Mouse (Mus musculus): Measurements from ENCODE around the gene Nfkbil1. TPM values are rescaled to one million over a fixed set of nuclear protein-coding genes. Genes with fewer than 3 reads are reported as not detected.
"Not testable (repeated sequence)": the region's sequence is repeated elsewhere in the genome, so short reads cannot be mapped to it uniquely, and the experiment has no call there.

The Nfkbil1 gene
- polyA plus RNA-seq, 1 experiment = 27.9 TPM

DNA sequence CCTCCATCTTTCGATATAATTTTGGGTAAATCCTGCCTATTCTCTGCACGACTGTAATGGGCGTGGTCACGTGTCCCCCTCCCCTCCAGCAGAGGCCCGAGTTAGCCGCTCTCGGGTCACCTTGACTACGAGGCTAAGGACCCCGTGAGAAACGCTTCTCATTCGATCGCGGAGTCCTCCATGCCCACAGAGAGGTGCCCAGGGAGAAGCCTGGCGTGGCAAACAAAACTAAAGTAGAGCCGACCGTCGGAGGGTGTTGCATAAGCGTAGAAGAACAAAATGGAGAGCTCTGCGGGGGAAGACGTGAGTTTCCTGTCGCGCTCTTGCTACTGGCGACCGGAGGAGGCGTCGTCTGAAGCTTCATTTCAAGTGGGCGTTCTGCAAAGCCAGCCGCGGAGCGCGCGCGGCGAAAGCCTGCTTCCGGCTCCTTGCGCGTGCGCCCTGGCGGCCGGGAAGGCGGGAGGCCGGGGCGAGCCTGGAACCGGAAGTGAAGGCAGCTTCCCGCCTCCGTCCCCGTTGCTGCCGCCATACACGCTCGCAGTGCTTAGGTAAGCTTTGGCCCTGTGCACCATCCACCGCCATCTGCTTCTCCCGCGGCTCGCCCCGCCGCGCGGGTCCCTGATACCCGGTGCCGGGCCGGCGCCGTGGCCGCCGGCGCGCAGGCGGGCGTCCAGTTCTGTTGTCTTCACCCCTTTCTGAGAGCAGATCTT, 5.9 kb upstream of the Nfkbil1 start, which contains the start of gene Ddx39b:
Ddx39b (plus strand) TSS at position 442 of the 710 bp plus-strand sequence.
- peak; percentile 92 for TF ChIP-seq POLR2A (IDR thresholded peaks at IDR 0.05; ENCODE audit: control insufficient read depth, low read depth, low read length)
- no peak for TF ChIP-seq CTCF (IDR thresholded peaks at IDR 0.05; ENCODE audit: control insufficient read depth, insufficient read depth, insufficient replicate concordance, low read depth, low read length)
- Histone ChIP-seq H3K4me3 (ENCODE audit: control insufficient read depth, low read depth, low read length) (peak within 1 kb of the TSS; percentile 92), H3K4me1 (ENCODE audit: control insufficient read depth, insufficient read depth, low read length) (peaks cover 22% of the 10 kb centered on the region), H3K36me3 (ENCODE audit: control insufficient read depth, insufficient read depth, low read length) (peaks cover 5% of the 10 kb centered on the region), H3K27me3 (ENCODE audit: control insufficient read depth, insufficient read depth, low read length) (no peaks in the 10 kb centered on the region), H3K27ac (ENCODE audit: control insufficient read depth, insufficient read depth, low read depth, low read length) (peak within 1 kb of the TSS; percentile 90)

- Histone ChIP-seq H3K4me1 (ENCODE audit: control insufficient read depth, insufficient read depth, low read length) (peaks cover 27% of the 10 kb centered on the region), H3K27ac (ENCODE audit: control insufficient read depth, insufficient read depth, low read depth, low read length) (peak overlapping the region; percentile 90), H3K4me3 (ENCODE audit: control insufficient read depth, low read depth, low read length) (peak overlapping the region; percentile 92), H3K27me3 (ENCODE audit: control insufficient read depth, insufficient read depth, low read length) (no peaks in the 10 kb centered on the region), H3K36me3 (ENCODE audit: control insufficient read depth, insufficient read depth, low read length) (peaks cover 5% of the 10 kb centered on the region)
- TF ChIP-seq CTCF (IDR thresholded peaks at IDR 0.05; ENCODE audit: control insufficient read depth, insufficient read depth, insufficient replicate concordance, low read depth, low read length) (no peak), POLR2A (IDR thresholded peaks at IDR 0.05; ENCODE audit: control insufficient read depth, low read depth, low read length) (no peak)
Observed at GRCm38 (mm10) chr17:35240384-35241304, 5.1 kb upstream of the Nfkbil1 start.

DNA sequence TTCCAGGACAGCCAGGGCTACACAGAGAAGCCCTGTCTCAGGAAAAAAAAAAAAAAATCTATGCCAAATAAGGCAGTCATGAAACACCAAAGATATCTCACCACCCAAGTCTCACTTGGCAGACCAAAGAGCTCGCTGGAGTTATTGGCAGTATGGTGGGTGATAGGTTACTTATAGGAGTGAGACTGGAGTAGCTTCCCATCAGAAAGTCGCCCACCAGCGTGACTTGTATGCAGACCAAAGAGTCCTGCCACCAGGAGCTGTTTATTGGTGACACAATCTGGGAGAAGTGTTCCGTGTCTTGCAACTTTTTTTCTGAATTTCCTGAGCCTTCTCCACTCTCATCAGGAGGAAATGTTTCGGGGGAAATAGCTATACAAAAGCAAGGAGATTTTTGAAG, 4.1 kb upstream of the Nfkbil1 start:
- peaks cover 30% of the 10 kb centered on the region for H3K4me1 ChIP-seq (ENCODE audit: control insufficient read depth, insufficient read depth, low read length)
- H3K27me3 ChIP-seq (ENCODE audit: control insufficient read depth, insufficient read depth, low read length) = no peaks in the 10 kb centered on the region
- TF ChIP-seq POLR2A (IDR thresholded peaks at IDR 0.05; ENCODE audit: control insufficient read depth, low read depth, low read length) = no peak
- no peak for TF ChIP-seq CTCF (IDR thresholded peaks at IDR 0.05; ENCODE audit: control insufficient read depth, insufficient read depth, insufficient replicate concordance, low read depth, low read length)
- H3K36me3 ChIP-seq (ENCODE audit: control insufficient read depth, insufficient read depth, low read length) = peaks cover 5% of the 10 kb centered on the region
- H3K27ac ChIP-seq (ENCODE audit: control insufficient read depth, insufficient read depth, low read depth, low read length) = no peak overlapping the region
- no peak overlapping the region for H3K4me3 ChIP-seq (ENCODE audit: control insufficient read depth, low read depth, low read length)

DNA sequence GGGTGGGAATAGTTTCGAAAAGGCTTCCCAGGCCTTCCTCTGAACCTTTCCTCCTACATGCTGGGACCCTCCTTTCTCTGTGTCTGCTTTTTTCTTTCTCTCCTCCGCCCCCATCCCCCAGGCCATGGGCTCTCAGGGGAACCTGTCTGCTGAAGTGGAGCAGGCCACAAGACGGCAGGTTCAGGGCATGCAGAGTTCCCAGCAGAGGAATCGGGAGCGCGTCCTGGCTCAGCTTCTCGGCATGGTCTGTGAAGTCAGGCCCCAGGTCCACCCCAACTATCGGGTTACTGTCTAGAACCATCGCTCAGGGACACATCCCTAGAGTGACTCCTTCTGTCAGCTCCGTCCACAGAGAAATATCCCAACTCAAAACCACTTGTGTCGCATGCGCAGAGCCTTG, 1.9 kb upstream of the Nfkbil1 start:
- Histone ChIP-seq H3K4me1 (ENCODE audit: control insufficient read depth, insufficient read depth, low read length) (peaks cover 28% of the 10 kb centered on the region), H3K27me3 (ENCODE audit: control insufficient read depth, insufficient read depth, low read length) (no peaks in the 10 kb centered on the region), H3K36me3 (ENCODE audit: control insufficient read depth, insufficient read depth, low read length) (no peaks in the 10 kb centered on the region), H3K27ac (ENCODE audit: control insufficient read depth, insufficient read depth, low read depth, low read length) (no peak overlapping the region), H3K4me3 (ENCODE audit: control insufficient read depth, low read depth, low read length) (no peak overlapping the region)
- TF ChIP-seq POLR2A (IDR thresholded peaks at IDR 0.05; ENCODE audit: control insufficient read depth, low read depth, low read length) = no peak
- no peak for TF ChIP-seq CTCF (IDR thresholded peaks at IDR 0.05; ENCODE audit: control insufficient read depth, insufficient read depth, insufficient replicate concordance, low read depth, low read length)

DNA sequence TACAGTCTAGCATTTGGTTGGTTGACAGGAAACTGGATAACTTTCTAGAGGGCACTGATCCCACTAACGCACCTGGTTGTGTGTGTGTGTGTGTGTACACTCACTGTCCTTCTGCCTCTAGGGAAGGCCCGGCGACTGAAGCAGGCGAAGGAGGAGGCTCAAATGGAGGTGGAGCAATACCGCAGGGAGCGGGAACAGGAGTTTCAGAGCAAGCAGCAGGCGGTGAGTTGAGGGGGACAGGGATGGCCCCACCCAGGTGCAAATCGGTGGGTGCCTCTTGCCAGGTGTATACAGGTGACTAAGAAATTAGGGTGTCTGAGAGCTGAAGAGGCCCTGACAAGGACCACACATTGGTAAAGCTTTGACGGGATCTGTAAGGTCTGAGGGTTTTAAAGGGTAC, 1.4 kb upstream of the Nfkbil1 start:
- Histone ChIP-seq H3K27me3 (ENCODE audit: control insufficient read depth, insufficient read depth, low read length) (no peaks in the 10 kb centered on the region), H3K27ac (ENCODE audit: control insufficient read depth, insufficient read depth, low read depth, low read length) (no peak overlapping the region)

DNA sequence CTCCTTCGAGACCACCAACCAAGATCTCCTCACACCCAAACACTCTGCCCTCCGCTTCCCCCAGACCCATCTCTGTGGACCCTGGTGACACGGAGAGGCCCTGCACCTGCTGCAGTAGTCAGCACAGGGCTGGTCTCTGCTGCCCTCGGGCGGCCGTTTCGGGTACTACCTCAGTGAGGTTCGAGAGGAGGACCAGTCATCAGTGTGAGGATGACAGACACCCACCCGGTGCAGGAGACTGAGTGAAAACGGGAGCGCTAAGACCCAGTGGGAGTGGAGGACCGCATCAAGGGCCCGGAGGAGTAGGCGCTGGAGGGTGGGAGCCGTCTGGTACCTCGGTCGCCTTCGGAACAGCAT, 776 bp upstream of the Nfkbil1 start:
- peaks cover 34% of the 10 kb centered on the region for H3K4me1 ChIP-seq (ENCODE audit: control insufficient read depth, insufficient read depth, low read length)
- H3K4me3 ChIP-seq (ENCODE audit: control insufficient read depth, low read depth, low read length) = peak overlapping the region; percentile 89
- H3K36me3 ChIP-seq (ENCODE audit: control insufficient read depth, insufficient read depth, low read length) = no peaks in the 10 kb centered on the region
- H3K27ac ChIP-seq (ENCODE audit: control insufficient read depth, insufficient read depth, low read depth, low read length) = peak overlapping the region; percentile 77
- no peaks in the 10 kb centered on the region for H3K27me3 ChIP-seq (ENCODE audit: control insufficient read depth, insufficient read depth, low read length)
- no peak for TF ChIP-seq POLR2A (IDR thresholded peaks at IDR 0.05; ENCODE audit: control insufficient read depth, low read depth, low read length)
- TF ChIP-seq CTCF (IDR thresholded peaks at IDR 0.05; ENCODE audit: control insufficient read depth, insufficient read depth, insufficient replicate concordance, low read depth, low read length) = peak; percentile 94

More for the DNA sequence above, 1.4 kb upstream of the Nfkbil1 start:
- TF ChIP-seq CTCF (IDR thresholded peaks at IDR 0.05; ENCODE audit: control insufficient read depth, insufficient read depth, insufficient replicate concordance, low read depth, low read length) (no peak), POLR2A (IDR thresholded peaks at IDR 0.05; ENCODE audit: control insufficient read depth, low read depth, low read length) (no peak)
- no peaks in the 10 kb centered on the region for H3K36me3 ChIP-seq (ENCODE audit: control insufficient read depth, insufficient read depth, low read length)
- H3K4me1 ChIP-seq (ENCODE audit: control insufficient read depth, insufficient read depth, low read length) = peaks cover 31% of the 10 kb centered on the region
- H3K4me3 ChIP-seq (ENCODE audit: control insufficient read depth, low read depth, low read length) = no peak overlapping the region

GRCm38 (mm10) chr17:35234903-35235302, 689 bp downstream of the Nfkbil1 start:
- Histone ChIP-seq H3K4me1 (ENCODE audit: control insufficient read depth, insufficient read depth, low read length) (peaks cover 25% of the 10 kb centered on the region), H3K36me3 (ENCODE audit: control insufficient read depth, insufficient read depth, low read length) (no peaks in the 10 kb centered on the region; the same call in 1 of the 2 replicates), H3K27me3 (ENCODE audit: control insufficient read depth, insufficient read depth, low read length) (no peaks in the 10 kb centered on the region), H3K4me3 (ENCODE audit: control insufficient read depth, low read depth, low read length) (peak overlapping the region; percentile 62), H3K27ac (ENCODE audit: control insufficient read depth, insufficient read depth, low read depth, low read length) (peak overlapping the region; percentile 94)
- TF ChIP-seq POLR2A (IDR thresholded peaks at IDR 0.05; ENCODE audit: control insufficient read depth, low read depth, low read length) (no peak), CTCF (IDR thresholded peaks at IDR 0.05; ENCODE audit: control insufficient read depth, insufficient read depth, insufficient replicate concordance, low read depth, low read length) (no peak)

- not testable (repeated sequence) for H3K27me3 ChIP-seq (ENCODE audit: control insufficient read depth, insufficient read depth, low read length); H3K36me3 ChIP-seq (ENCODE audit: control insufficient read depth, insufficient read depth, low read length)
- Histone ChIP-seq H3K4me3 (ENCODE audit: control insufficient read depth, low read depth, low read length) (peak overlapping the region; percentile 36), H3K4me1 (ENCODE audit: control insufficient read depth, insufficient read depth, low read length) (peaks cover 25% of the 10 kb centered on the region), H3K27ac (ENCODE audit: control insufficient read depth, insufficient read depth, low read depth, low read length) (peak overlapping the region; percentile 75)
Observed at GRCm38 (mm10) chr17:35234090-35234489, 1.5 kb downstream of the Nfkbil1 start.
